Mouse (Mus musculus): ENCODE measurements around the gene Arsg. TPM values are rescaled to one million over a fixed set of nuclear protein-coding genes. Genes with fewer than 3 reads are reported as not detected.

The Arsg gene
- total RNA-seq, 2 experiments from 2014 or later = 5.6 to 6.3 TPM

DNA sequence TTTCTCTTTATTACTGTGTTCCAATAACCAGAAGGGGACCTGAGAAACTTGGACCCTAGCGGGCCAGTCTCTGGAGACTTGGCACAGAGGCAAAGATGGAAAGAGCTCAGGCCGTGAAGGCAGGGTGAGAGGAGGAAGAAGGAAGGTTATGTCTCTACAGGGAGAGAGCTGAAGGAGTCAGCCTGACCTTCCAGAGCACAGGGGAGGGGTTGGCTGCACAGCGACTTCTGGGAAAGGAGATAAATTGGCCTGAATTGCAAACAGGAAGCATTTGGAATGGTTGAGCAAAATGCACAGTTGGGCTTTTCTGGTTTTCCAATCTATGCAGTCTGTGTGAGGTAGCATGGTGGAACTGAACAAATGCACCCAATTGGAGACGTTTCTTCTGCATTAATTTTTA lies 143.6 kb downstream of the Arsg start:
- no peak for DNase-seq (ENCODE audit: low spot score in 2 of 2)

GRCm38 (mm10) chr11:109619055-109619454 lies 145.9 kb downstream of the Arsg start:
- peak; percentile 69 to 73 for DNase-seq (ENCODE audit: low spot score in 2 of 2)

- DNase-seq (ENCODE audit: low spot score in 2 of 2) = peak; percentile 35 to 37
These were observed 147.2 kb downstream of the Arsg start for GRCm38 (mm10) chr11:109620356-109620755.

DNA sequence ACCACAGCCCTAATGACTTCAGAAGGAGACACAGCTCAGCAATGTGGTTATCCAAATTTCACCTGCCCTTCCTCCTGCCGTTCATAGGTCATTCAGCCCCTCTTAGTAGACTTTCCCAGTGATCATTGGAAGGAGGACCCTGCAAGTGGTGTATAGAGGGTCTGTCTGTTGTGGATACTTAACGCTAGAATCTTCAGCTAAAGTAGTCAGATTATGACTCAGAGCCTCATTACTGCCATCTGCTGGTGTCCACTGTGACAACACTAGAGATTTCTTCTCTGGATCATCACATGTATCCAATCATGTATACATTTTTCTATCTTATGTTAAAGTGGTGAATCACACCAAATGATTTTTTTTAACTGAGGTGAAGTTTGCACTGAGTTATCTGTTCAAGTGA lies 148.0 kb downstream of the Arsg start:
- DNase-seq (ENCODE audit: low spot score in 2 of 2) = peak; percentile 50 to 57

- no peak for DNase-seq (ENCODE audit: low spot score in 2 of 2)
These were observed 149.4 kb downstream of the Arsg start for GRCm38 (mm10) chr11:109622518-109623037.

Small RNA genes lying within 50 kb of the gene (microRNA-seq; reads per million reads assigned to microRNA genes)
- gene Gm25540 (ENCODE audit: borderline number of aligned reads in 2 of 2) = 0 reads per million in 2 experiments

Other genes with a start within 250 kb of the Arsg start
- 1 to 10 TPM; 4.6 to 5.1 TPM for gene Rgs9, start 175.2 kb upstream of the Arsg start, total RNA-seq (2021)
- gene Gna13, start 110.5 kb upstream of the Arsg start, total RNA-seq (2021) = 10 to 100 TPM; 64.8 to 74.8 TPM
- not detected for gene 9930022D16Rik, start 59.5 kb upstream of the Arsg start, total RNA-seq (2021)
- gene Amz2, start 47.4 kb upstream of the Arsg start, total RNA-seq (2021) = 10 to 100 TPM; 39.7 to 40.8 TPM
- gene Slc16a6, start 224 bp downstream of the Arsg start, total RNA-seq (2021) = under 1 TPM; 0.63 to 0.90 TPM
- 10 to 100 TPM; 18.1 to 28.9 TPM for gene Wipi1, start 138.6 kb downstream of the Arsg start, total RNA-seq (2021)
- gene Prkar1a, start 176.0 kb downstream of the Arsg start, total RNA-seq (2021) = 100 to 1,000 TPM; 376 to 457 TPM
- gene Fam20a, start 248.9 kb downstream of the Arsg start, total RNA-seq (2021) = 1 to 10 TPM; 2.6 to 3.0 TPM

All from adrenal gland, adult 18-20 months (tissue).